22 mouse cellular contexts compared by ENCODE assay signal in genomic region chr6:141328071-141328470, GRCm38 (mm10).
DNase-seq lines count a peak whose midpoint lies in the region; ATAC-seq and TF ChIP-seq lines count a peak whose summit lies in the region.
"Had no signal": no experiment of that assay in that cellular context is flagged by ENCODE, and none has a peak within 500 bp of the region (broad histone marks: within the 10 kb centered on the region; RNA-seq: fewer than 3 reads in every experiment).

No protein-coding gene starts in this region.

- DNase-seq in heart, postnatal 14 days: no peak
- DNase-seq in liver, postnatal 0 days: peak; percentile 18
- DNase-seq in hindbrain, embryonic 10.5 days (ENCODE audit: low spot score): no peak
- DNase-seq in thymus, postnatal 25 days: no peak
- DNase-seq: adrenal gland, postnatal 10 days; cerebellum, adult 11 months; cerebellum, postnatal 25 days; gastrocnemius, postnatal 25 days; heart, postnatal 4 days; right cerebral cortex, postnatal 14 days; thymus, postnatal 4 days had no signal

- no peak overlapping the region for H3K4me3 ChIP-seq in heart, embryonic 15.5 days
- no peak overlapping the region for H3K4me3 ChIP-seq in intestine, postnatal 0 days (ENCODE audit: low read depth, low read length)
- H3K4me3 ChIP-seq in kidney, embryonic 15.5 days (replicated peaks): no peak overlapping the region
- no peak overlapping the region for H3K4me3 ChIP-seq in liver, postnatal 0 days (ENCODE audit: low read depth, low read length)
- H3K4me3 ChIP-seq in hindbrain, embryonic 10.5 days: no peak overlapping the region
- H3K4me3 ChIP-seq: forebrain, embryonic 12.5 days; left cerebral cortex, adult 2 months; limb, embryonic 12.5 days; lung, embryonic 15.5 days; midbrain, embryonic 12.5 days; neural tube, embryonic 13.5 days had no signal

- ATAC-seq in heart, embryonic 15.5 days (replicated peaks; ENCODE audit: insufficient number of reproducible peaks, insufficient read depth, low FRiP score, low read depth): no peak
- peak; percentile 92 for ATAC-seq in intestine, postnatal 0 days
- peak; percentile 73; the same call in 1 of the 2 replicates for ATAC-seq in kidney, embryonic 15.5 days (replicated peaks; ENCODE audit: low FRiP score)
- peak; percentile 56; the same call in 1 of the 2 replicates for ATAC-seq in liver, postnatal 0 days
- ATAC-seq: hindbrain, postnatal 0 days had no signal

- WGBS in heart, embryonic 15.5 days: 65% methylated on average over 3 of the region's 3 CpGs
- WGBS in intestine, postnatal 0 days: 46% methylated on average over 3 of the region's 3 CpGs
- 75% methylated on average over 3 of the region's 3 CpGs for WGBS in kidney, embryonic 15.5 days
- 51% methylated on average over 3 of the region's 3 CpGs for WGBS in liver, postnatal 0 days (ENCODE audit: insufficient replicate concordance)
- 84% methylated on average over 3 of the region's 3 CpGs for WGBS in hindbrain, embryonic 10.5 days

- H3K36me3 ChIP-seq in heart, embryonic 15.5 days: no peaks in the 10 kb centered on the region
- H3K36me3 ChIP-seq in intestine, postnatal 0 days (ENCODE audit: control insufficient read depth, insufficient read depth): no peaks in the 10 kb centered on the region
- H3K36me3 ChIP-seq in kidney, embryonic 15.5 days: no peaks in the 10 kb centered on the region
- no peaks in the 10 kb centered on the region for H3K36me3 ChIP-seq in liver, postnatal 0 days (replicated peaks; ENCODE audit: insufficient read depth, low read length)
- H3K36me3 ChIP-seq in hindbrain, embryonic 10.5 days: no peaks in the 10 kb centered on the region
- H3K36me3 ChIP-seq: forebrain, embryonic 12.5 days; limb, embryonic 12.5 days; lung, embryonic 15.5 days; midbrain, embryonic 12.5 days; neural tube, embryonic 13.5 days had no signal

- H3K9ac ChIP-seq in heart, embryonic 15.5 days: no peak overlapping the region
- H3K9ac ChIP-seq in intestine, postnatal 0 days (ENCODE audit: low read depth, low read length): no peak overlapping the region
- no peak overlapping the region for H3K9ac ChIP-seq in kidney, embryonic 15.5 days
- no peak overlapping the region for H3K9ac ChIP-seq in liver, postnatal 0 days (replicated peaks)
- H3K9ac ChIP-seq: forebrain, embryonic 12.5 days; limb, embryonic 12.5 days; lung, embryonic 15.5 days; midbrain, embryonic 12.5 days; neural tube, embryonic 13.5 days had no signal

- intact Hi-C loops in heart, postnatal 14 days (cut with DNase I): no loop called here

- H3K27ac ChIP-seq in heart, embryonic 15.5 days: peak overlapping the region; percentile 23; the same call in 1 of the 2 replicates
- peak overlapping the region; percentile 70 for H3K27ac ChIP-seq in intestine, postnatal 0 days (ENCODE audit: low read depth, low read length)
- no peak overlapping the region for H3K27ac ChIP-seq in kidney, embryonic 15.5 days
- H3K27ac ChIP-seq in liver, postnatal 0 days (ENCODE audit: low read depth): peak overlapping the region; percentile 67
- H3K27ac ChIP-seq in hindbrain, embryonic 10.5 days: no peak overlapping the region
- H3K27ac ChIP-seq: forebrain, embryonic 12.5 days; hindbrain, postnatal 0 days; left cerebral cortex, adult 2 months; limb, embryonic 12.5 days; lung, embryonic 15.5 days; midbrain, embryonic 12.5 days; neural tube, embryonic 13.5 days; stomach, postnatal 0 days had no signal

- no peak overlapping the region for H3K4me2 ChIP-seq in heart, embryonic 15.5 days
- H3K4me2 ChIP-seq in intestine, postnatal 0 days (replicated peaks; ENCODE audit: low read depth): peak overlapping the region; percentile 22; the same call in 1 of the 2 replicates
- H3K4me2 ChIP-seq in kidney, embryonic 15.5 days: no peak overlapping the region
- H3K4me2 ChIP-seq in liver, postnatal 0 days (ENCODE audit: low read depth, low read length): 0 out of 2 replicates have a peak overlapping the region, but pooled peaks have one; percentile 6
- H3K4me2 ChIP-seq: forebrain, embryonic 12.5 days; limb, embryonic 12.5 days; lung, embryonic 15.5 days; midbrain, embryonic 12.5 days; neural tube, embryonic 13.5 days had no signal

- no peaks in the 10 kb centered on the region for H3K27me3 ChIP-seq in heart, embryonic 15.5 days
- no peaks in the 10 kb centered on the region for H3K27me3 ChIP-seq in intestine, postnatal 0 days (replicated peaks; ENCODE audit: control insufficient read depth, insufficient read depth, low read length)
- H3K27me3 ChIP-seq in kidney, embryonic 15.5 days: no peaks in the 10 kb centered on the region
- H3K27me3 ChIP-seq in liver, postnatal 0 days (ENCODE audit: insufficient read depth, low read length): no peaks in the 10 kb centered on the region
- no peaks in the 10 kb centered on the region for H3K27me3 ChIP-seq in hindbrain, embryonic 10.5 days (ENCODE audit: insufficient read depth, poor library complexity, severe bottlenecking)
- H3K27me3 ChIP-seq: forebrain, embryonic 12.5 days; limb, embryonic 12.5 days; lung, embryonic 15.5 days; midbrain, embryonic 12.5 days; neural tube, embryonic 13.5 days had no signal

- H3K9me3 ChIP-seq in heart, embryonic 15.5 days (replicated peaks): no peaks in the 10 kb centered on the region
- no peaks in the 10 kb centered on the region for H3K9me3 ChIP-seq in intestine, postnatal 0 days (ENCODE audit: control insufficient read depth)
- no peaks in the 10 kb centered on the region for H3K9me3 ChIP-seq in kidney, embryonic 15.5 days (replicated peaks)
- no peaks in the 10 kb centered on the region for H3K9me3 ChIP-seq in liver, postnatal 0 days (ENCODE audit: low read length)
- H3K9me3 ChIP-seq in hindbrain, embryonic 10.5 days: no peaks in the 10 kb centered on the region
- H3K9me3 ChIP-seq: forebrain, embryonic 12.5 days; limb, embryonic 12.5 days; lung, embryonic 15.5 days; midbrain, embryonic 12.5 days; neural tube, embryonic 13.5 days had no signal

- TF ChIP-seq EP300 in liver, postnatal 0 days (IDR thresholded peaks at IDR 0.05; ENCODE audit: low read depth): no peak

- H3K4me1 ChIP-seq in heart, embryonic 15.5 days (replicated peaks): peaks cover 24% of the 10 kb centered on the region
- H3K4me1 ChIP-seq in intestine, postnatal 0 days (replicated peaks; ENCODE audit: control insufficient read depth, insufficient read depth, low read length): peaks cover 8% of the 10 kb centered on the region
- H3K4me1 ChIP-seq in kidney, embryonic 15.5 days: 0 out of 2 replicates have a peak, but pooled peaks cover 1% of the 10 kb centered on the region
- H3K4me1 ChIP-seq in liver, postnatal 0 days (ENCODE audit: insufficient read depth): peaks cover 11% of the 10 kb centered on the region; the same call in 1 of the 2 replicates
- H3K4me1 ChIP-seq in hindbrain, embryonic 10.5 days (replicated peaks): 0 out of 2 replicates have a peak, but pooled peaks cover under 1% of the 10 kb centered on the region
- H3K4me1 ChIP-seq: forebrain, embryonic 12.5 days; limb, embryonic 12.5 days; midbrain, embryonic 12.5 days; neural tube, embryonic 13.5 days had no signal

- 0 out of 2 replicates have a peak, but pooled peaks have one; percentile 22 for TF ChIP-seq CTCF in intestine, postnatal 0 days (IDR thresholded peaks at IDR 0.05; ENCODE audit: low read depth)
- no peak for TF ChIP-seq CTCF in liver, postnatal 0 days (IDR thresholded peaks at IDR 0.05; ENCODE audit: low read depth)

Comparison
In these comparisons a context has a peak if more than half of its experiments do, and no peak if none do; other contexts are left out.
1. H3K27ac ChIP-seq: peak in heart, embryonic 15.5 days (single experiment), intestine, postnatal 0 days (single experiment) and liver, postnatal 0 days (single experiment); none in kidney, embryonic 15.5 days (single experiment) and hindbrain, embryonic 10.5 days (single experiment).
2. H3K4me2 ChIP-seq: peak in intestine, postnatal 0 days (single experiment) and liver, postnatal 0 days (single experiment); none in heart, embryonic 15.5 days (single experiment) and kidney, embryonic 15.5 days (single experiment).